Mouse (Mus musculus) cerebral cortex, adult 2 months (tissue): ENCODE data around the gene Mmaa.

Source experiments
- WGBS: fragments of 180-500 bp; shearing (Covaris S2); methylation state at CpG from one replicate; pipeline ENCODE4 v1.1.7; 2018; 5-methylcytosine and 5-hydroxymethylcytosine counted together

Gene Mmaa

DNA sequence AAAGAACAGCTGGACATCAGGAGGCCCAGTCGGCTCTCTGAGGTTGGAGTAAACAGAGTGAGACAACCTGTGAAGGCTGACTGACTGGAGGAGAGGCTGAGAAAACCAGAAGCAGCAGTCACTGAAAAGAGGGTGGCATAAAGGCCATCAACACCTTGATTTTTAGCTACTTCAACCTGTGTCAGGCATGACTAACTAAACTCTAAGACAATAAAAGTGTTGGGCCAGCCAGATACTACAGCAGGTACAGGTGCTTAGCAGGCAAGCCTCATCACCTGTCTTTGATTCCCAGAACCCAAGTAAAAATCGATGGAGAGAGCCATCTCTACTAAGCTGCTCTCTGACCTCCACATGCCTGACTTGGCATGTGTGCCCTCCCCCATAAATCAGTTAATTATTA lies 6.1 kb downstream of the Mmaa start:
- WGBS: 72% methylated on average over 2 of the region's 2 CpGs

DNA sequence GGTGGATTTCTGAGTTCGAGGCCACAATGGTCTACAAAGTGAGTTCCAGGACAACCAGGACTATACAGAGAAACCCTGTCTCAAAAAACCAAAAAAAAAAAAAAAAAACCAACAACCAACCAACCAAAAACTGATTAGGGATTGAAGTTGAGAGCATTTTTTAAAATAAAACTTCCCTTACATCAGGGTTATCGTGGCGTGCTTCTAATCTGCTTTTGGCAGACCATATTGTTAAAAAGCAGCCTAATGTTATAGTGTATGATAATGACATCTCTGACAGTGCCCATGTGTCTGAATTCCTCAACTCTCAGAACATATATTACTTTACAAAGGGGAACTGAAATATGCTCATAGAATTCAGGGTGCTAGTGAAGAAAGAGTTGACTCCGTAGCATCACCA lies 6.5 kb downstream of the Mmaa start:
- WGBS: 89% methylated on average over 4 of the region's 4 CpGs

DNA sequence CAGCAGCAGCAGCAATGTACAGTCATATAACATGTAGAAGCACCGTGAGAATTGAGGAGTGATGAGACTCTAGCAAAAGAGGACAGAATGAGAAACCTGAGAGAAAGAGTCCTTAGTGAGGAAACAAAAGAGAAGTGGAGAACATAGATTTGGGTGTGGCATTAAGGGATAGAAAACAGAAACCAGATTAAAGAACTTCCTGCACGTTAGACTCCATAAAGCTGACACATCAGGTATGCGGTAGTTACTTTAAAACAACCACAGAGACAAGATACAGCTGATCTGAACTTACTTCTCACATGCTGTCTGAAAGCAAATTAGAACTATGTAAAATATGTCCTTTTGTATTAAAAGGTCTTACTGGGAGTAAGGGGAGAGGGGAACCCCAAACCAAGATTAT lies 8.3 kb downstream of the Mmaa start:
- 88% methylated on average over 3 of the region's 3 CpGs for WGBS

DNA sequence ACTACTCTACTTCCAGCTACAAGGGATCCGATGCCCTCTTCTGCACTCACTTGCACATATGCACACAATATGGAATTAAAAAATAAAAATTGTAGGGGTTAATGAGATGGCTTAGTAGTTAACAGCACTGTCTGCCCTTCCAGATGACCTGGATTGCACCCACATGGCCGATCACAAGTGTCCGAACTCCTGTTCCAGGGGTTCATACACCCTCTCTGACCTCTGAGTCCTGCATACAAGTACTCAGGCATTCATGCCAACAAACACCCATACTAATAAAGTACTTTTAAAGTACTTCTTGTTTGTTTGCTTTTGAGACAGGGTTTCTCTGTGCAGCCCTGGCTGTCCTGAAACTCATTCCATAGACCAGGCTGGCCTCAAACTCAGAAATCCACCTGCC lies 10.1 kb downstream of the Mmaa start:
- 92% methylated on average over 3 of the region's 3 CpGs for WGBS

DNA sequence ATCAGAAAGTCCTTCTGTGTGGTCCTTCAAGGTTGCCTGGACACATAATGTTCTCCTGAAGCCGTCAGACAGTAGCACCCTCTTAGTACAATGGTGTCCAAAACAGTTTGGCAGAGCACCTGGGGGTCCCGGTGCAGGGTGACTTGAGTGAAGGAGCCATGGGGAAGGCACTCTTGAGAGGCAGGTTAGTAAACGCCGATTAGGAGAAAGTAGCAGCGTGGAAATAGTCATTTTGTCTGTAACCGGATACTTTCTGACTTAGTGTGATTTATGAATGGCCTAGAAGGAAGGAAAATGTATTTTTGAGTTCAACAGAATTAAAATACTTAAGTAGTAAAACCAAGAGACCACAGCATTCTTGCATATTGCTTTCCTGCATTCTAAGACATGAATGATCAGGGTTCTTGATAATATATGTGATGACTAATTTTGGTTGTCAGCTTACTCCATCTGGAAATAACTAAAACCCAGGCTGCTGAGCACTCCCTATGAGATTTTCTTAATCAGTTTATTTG lies 13.3 kb downstream of the Mmaa start:
- 96% methylated on average over 6 of the region's 6 CpGs for WGBS

DNA sequence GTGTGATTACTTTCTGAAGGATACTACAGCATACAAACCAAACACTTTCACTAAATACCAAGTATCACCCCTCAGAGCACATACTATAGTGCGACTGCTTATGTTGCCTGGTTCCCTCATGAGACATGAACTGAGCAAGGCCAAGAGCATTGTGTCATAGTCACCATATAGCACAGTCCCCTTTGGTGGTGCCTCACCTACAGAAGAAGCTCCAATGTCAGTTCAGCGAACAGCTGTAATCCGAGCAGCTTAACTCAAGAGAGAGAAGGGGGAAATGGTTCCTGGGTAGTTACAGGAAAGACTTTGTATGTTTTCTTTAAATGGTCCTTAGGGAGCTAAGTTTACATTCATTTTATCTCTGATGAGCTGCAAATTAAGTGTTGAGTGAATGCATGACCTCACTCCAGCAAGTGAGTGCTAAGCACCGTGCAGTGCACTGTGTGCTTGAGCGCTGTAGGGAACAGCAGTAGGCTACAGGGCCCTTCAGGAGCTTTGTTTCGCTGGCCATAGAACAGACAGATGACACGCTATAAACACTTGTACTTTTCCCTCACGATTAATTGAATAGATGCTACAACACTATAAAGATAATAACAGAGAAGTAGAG lies 17.4 kb downstream of the Mmaa start:
- WGBS: 86% methylated on average over 8 of the region's 8 CpGs

DNA sequence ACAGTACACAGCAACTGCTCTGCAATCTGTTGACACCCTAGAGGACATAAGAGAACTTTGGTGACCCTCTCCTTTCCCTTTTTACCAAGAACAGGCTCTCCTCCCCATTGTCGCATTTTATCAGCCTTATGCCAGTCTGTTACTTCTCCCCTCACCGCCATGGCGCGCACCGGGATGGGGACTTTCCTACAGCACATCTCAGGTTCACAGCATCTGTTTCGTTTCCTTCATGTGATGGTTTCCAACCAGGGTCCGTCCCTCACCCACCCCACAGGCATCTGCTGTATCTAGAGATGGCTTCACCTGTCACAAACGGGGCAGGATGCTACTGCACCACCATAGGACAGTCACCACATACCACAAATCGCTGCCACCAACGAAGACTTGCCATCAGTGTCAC lies 19.8 kb downstream of the Mmaa start:
- WGBS: 94% methylated on average over 10 of the region's 10 CpGs

DNA sequence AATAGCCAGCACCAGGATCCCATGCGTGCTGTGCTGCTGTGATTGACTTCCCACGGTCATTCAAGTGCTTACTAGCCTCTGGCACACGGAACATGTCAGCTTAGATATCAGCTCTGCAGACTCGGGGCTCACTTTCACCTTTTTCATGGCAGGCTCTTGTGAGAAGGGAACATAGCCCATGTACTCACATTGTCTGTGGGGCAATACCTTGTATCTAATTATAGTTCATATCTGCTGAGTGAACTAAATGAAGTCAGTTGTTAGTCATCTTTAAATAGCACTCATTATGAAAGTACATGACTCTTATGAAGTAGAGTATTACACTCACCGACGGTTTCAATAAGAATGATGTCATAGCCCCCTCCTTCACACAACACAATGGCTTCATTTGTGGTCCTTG lies 21.0 kb downstream of the Mmaa start:
- WGBS: 74% methylated on average over 6 of the region's 6 CpGs

DNA sequence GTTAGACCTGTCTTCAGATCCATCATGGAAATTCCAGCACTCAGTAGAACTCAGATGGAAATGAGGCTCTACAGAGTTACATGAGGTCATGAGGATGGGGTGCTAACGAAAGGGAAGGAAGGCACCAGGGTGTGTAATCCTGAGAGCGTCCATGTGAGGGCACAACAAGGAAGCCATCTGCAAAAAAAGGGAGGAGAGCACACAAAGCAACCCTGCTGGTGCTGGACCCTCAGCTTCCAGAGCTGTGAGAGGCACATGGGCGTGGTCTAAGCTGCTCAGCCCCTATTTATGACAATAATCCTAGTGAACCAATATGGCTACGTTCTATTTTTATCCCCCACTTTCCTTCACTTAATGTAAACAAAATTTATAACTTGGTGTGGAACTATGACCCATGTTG lies 22.1 kb downstream of the Mmaa start:
- 63% methylated on average over 4 of the region's 4 CpGs for WGBS

DNA sequence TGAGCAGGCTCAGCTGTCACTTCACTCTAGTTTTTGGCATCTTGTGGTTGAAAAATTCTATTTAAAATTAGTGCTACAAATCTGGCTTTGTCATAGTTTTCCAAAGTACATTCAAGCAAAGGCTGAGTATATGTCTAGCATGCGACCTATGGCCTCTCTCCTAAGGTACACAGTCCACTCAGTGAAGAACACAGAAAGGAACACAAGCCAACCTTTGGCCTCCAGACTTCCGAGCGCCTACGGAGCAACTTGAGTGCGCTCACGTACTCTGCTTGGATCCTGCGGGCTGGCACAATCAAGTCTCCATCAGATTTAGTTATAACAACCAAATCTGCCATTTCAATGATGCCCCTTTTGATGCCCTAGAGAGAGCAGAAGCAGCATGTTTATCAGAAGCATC lies 25.8 kb downstream of the Mmaa start:
- WGBS: 95% methylated on average over 7 of the region's 7 CpGs

DNA sequence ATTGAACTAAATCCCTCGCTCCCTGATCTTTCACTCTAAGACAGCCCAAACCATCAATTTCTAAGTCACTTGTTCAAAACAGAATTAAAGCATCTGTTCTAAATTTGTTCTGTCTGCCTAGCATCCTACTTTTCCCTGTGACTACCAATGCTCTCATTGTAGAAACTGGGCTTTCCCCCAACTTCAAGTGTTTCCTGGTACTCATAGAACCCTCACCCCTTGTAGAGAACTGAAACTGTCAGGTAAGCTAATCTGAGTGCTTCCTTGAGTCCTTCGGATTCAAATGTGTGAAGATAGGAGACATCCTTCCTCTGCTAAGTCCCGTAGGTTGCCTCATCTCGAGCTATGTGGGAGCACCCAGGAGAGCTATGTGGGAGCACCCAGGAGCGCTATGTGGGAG lies 32.8 kb downstream of the Mmaa start:
- 74% methylated on average over 5 of the region's 5 CpGs for WGBS

DNA sequence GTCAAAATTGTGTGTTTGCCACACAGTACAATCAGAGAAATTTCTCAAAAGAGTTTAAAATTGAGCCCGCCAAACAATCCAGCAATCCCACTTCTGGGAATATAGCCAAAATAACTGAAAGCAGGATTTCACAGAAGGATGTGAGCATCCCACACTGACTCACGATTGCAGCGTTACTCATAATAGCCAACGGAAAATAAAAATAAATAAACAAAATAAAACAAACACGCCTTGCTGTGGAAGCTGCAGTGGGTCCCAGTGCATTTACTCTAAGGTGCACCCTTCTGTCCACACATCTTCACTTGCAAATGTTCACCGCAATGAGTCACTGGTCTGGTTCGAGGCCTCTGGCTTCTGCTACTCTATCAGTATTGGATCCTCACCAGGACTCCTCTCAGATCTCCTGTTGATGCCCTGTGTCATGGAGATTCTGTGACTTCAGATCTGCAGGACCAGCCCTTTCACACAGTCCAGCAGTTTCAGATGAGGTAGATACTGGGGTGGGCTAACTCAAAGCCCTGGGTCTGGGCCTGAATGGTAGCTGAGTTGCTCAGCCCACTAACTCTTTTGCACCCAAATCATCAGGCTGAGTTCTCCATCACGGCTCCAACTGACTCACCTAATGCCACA lies 38.5 kb downstream of the Mmaa start:
- 50% methylated on average over 8 of the region's 8 CpGs for WGBS

DNA sequence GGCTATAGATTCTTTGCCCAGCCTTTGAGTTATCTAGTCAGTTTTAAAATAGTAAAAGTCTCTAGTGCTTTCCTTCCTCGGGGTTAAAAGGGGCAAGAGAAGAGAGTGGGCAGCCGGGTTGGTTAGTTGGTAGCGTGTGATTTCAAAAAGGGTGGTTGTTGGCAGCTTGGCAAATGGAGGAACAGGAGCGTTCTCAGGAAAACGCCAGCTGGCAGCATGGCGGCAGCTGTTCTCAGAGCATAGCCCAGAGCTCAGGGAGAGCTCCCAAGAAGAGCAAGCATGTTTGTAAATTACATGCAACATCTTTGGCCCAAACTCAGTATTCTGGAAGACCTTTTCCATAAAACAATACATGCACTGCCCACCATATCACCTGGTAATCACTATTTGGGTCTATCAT lies 41.0 kb downstream of the Mmaa start:
- WGBS: 35% methylated on average over 6 of the region's 6 CpGs

DNA sequence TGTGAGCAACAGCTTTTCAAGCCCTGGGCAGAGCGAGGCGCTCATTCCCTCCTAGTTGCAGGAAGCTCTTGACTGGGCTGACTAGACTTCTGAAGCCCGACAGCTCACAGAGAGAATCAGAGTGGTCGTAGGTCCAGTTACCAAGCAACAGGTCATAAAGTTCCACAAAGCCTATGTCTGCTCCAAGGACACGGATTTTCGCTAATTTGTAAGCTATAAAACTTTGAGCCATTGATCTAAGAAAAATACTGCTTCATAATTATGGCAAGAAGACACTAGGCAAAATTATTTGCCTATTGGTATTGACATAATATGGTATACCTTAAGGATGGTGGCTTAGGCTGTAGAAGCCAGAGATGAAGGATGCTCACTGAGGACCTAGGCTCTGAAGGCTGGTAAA lies 46.3 kb downstream of the Mmaa start, which contains the start of gene 1700011L22Rik:
Gene 1700011L22Rik, minus strand, starts transcription at position 101 of the 400 bp plus-strand sequence.
- WGBS: 95% methylated on average over 6 of the region's 6 CpGs

DNA sequence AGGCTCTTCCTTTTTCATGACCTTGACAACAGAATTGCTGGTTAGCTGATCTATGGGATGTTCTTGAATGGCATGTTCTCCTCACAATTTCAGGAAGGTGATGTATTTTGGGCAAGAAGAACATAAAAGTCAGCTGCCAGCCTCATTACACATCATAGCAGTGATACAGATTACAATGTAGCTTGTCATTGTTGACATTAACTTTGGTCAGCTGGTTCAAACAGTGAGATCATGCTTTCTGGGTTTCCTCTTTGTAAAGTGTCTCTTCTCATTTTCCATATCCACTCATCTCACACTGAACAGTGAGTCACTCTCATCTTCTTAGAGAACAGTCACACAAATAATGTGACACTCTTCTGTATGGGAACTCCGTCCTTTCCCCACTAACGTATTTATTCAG lies 51.3 kb downstream of the Mmaa start:
- 81% methylated on average over 2 of the region's 2 CpGs for WGBS

DNA sequence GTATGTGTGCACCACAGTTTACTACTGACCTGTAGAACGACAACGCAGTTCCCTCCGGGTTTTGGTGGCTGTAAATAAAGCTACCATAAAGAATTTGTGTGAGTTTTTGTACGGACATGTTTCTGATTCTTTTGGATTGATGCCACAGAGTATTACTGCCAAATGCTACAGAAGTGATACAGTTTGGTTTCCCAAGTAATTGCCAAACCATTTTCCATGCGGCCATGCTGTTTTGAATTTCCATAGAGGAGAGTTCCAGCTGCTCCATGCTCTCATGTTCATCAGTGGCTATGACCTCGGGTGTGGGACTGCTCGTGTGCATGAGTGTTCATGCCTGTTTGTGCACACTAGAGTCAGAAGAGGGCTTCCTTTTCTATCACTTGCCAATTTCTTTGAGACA lies 54.7 kb downstream of the Mmaa start:
- WGBS: 71% methylated on average over 7 of the region's 7 CpGs

DNA sequence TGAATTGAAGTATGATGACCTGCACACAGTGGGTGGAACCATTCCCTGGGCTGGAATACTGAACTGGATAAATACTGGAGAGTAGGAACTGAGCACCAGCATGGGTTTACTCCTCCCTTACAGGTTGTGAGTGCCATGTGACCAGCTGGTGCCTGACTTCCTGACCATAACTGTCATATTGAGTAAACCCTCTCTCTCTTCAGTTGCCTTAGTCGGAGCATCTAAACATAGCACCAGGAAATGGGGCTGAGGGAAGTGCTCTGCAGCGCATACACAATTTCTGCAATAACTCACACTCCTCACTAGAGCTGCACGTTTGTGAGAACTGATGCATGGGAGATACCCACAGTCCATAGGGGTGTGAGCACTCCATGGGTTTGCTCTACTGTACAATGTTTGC lies 55.4 kb downstream of the Mmaa start:
- WGBS: 79% methylated on average over 3 of the region's 3 CpGs

DNA sequence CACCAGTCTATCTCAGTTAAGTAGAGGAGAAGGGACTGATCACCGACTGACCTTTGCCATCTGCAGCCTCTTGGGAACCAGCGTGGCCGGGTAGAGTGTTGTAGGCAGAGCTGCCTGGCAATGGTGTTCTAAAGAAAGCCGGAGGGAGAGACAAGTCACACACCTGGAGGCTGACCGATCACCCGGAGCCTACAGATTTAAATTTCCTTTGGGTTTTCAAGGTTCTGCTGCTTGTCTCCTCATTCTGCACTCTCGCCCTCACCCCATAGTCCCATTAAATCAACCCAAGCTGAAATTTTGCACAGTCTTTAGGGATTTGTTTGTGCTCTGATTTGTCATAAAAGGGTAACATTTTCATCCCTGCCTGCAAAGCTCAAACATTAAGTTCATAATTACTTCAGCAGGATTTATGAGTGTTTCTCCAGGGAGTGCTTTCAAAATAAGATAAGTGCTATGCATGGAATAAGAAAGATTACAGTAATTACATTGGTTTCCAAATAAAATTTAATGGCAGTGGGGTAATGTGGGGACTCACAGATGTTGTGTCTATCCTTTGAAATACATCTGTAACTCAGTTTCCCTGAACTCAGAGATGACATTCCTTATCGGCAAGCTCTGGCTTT lies 65.4 kb downstream of the Mmaa start:
- 94% methylated on average over 8 of the region's 8 CpGs for whole genome bisulfite sequencing

DNA sequence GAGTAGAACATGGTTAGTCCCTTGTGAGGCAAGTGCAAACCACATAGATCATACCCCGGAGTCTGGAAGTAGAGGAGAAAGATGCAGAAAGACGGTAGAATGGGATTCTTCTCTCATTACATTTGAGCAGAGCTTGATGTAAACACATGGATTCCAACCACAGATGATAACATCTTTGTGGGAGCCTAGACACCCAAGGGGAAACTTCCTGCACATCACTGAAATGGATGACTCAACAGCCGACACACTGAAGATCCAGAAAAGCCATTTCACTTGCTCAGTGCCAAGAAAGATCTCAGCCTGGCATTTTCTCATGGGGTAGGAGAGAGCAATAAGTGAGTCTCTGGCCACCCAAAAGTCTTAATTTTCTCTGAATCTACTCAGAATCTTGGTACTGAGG lies 66.8 kb downstream of the Mmaa start:
- WGBS: 70% methylated on average over 3 of the region's 3 CpGs

DNA sequence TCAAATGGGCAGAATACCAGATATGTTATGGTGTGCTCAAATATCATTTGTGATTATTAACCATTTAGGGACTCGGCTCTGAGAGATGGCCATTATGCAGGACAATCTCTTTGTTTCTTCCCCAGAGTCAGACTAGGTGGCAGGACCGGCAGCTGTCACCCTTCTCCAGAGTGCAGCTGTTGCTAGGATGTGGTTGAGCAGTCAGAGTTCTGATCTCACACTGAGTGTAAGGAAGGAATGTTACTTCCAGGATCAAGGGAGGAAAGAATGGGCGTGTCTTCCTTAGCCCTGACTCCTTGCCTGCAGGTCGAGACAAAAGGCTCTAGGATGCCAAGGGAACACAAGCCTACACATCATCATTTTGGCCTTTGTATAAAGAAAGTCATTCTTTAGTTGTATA lies 67.5 kb downstream of the Mmaa start:
- WGBS: 89% methylated on average over 4 of the region's 4 CpGs

DNA sequence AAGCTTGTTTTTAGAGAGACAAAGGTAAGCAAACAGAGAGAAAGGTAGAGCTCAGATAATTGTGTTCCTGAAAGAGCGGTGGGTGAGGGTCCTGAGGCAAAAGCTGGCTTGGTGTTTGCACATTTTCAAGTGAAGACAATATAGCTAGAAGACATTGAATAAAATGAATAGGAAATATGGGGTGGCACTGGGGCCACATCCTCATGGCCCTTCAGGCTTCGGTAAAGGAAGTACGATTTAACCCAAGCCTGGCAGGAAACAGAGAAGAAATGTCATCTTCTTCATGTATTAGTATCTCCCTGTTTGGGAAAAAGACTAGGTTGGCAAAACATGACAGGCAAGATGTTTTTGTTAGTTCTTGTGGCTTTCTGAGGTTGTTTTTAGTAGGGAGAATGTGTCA lies 68.7 kb downstream of the Mmaa start:
- WGBS: 86% methylated on average over 3 of the region's 3 CpGs

DNA sequence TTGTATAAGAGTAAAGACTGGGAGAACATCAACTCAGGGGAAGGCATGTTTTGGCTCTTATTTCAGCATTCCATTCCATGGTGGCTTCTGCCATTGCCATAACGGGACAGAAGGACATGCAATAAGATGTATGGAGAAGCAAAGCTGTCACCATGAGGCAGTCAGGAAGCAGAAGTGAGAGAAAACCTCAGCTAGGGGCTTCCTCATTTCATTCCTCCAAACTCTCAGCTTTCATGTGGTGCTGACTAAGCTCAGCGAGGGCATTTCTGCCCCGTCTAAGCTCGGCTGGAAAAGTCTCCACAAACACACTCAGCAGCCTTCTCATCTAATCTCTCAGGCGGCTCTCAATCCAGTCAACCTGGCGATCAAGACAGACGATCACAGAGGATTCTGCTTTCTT lies 69.2 kb downstream of the Mmaa start:
- 86% methylated on average over 7 of the region's 7 CpGs for WGBS

DNA sequence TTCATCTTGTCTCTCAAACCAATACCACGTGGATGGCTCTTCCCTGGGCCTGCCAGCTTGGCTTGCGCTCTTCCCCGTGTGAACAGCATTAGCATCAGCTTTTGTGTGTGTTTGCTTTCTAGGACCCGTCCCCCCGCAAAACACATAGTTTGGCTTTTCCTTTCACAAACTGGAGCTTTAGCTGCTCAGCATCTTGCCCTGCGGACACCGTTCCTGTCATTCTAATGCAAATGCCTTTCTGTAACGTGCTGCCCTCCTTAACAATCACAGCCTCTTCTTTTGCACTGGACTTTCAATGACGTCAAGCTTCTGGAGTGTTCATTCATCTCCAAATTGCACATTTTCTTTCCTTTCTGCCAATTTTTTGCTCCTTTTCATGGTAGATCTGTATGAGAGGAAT lies 70.4 kb downstream of the Mmaa start:
- WGBS: 73% methylated on average over 9 of the region's 9 CpGs
